ENCODE assay signal across 21 mouse cellular contexts in the genomic region with DNA sequence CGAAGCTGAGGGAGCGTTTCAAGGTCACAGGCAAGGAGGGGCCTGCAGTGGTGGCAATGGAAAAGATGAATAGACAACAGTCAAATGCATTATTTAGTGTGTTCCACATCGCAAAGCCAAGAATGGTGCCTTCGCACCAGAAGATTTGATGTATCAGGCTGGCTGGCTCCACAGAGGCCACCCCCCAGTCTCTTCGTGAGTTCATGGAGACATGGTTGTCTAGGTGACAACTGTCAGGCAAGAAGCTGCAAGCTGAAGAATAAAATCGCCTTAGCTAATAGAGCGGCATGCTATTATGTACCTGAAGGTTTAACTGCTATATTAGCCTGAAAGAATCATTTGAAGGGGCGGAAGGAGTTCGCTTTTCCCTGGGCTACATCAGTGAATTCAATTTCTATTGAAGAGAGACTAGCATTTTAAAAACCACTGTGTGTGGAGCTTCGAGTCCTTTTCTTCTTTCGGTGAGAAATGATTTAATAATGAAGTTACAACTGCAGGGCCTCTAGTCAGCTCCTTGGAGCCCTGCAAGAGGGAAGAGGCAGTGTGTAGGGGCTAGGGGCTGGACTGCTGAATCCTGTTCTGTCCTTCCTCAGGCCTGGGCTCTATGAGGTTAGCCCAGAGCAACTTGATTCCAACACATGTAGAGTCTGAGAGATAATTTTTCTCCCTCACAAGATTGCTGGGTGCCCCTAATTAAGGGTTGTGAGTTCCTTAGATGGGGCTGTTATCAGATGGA.
DNase-seq lines count a peak whose midpoint lies in the region; ATAC-seq and TF ChIP-seq lines count a peak whose summit lies in the region.
"Had no signal": no experiment of that assay in that cellular context is flagged by ENCODE, and none has a peak within 500 bp of the region (broad histone marks: within the 10 kb centered on the region; RNA-seq: fewer than 3 reads in every experiment).

No protein-coding gene starts in this region.

- no peak overlapping the region for H3K4me3 ChIP-seq in hindbrain, postnatal 0 days (ENCODE audit: low read length)
- no peak overlapping the region for H3K4me3 ChIP-seq in midbrain, embryonic 15.5 days
- H3K4me3 ChIP-seq: heart, adult 2 months; heart, embryonic 15.5 days; kidney, embryonic 15.5 days; limb, embryonic 15.5 days had no signal

- 46% methylated on average over 11 of the region's 11 CpGs for WGBS in hindbrain, postnatal 0 days
- WGBS in midbrain, embryonic 15.5 days, result 37% methylated on average over 11 of the region's 11 CpGs

- H3K4me1 ChIP-seq in hindbrain, postnatal 0 days (ENCODE audit: insufficient read depth, low read length), result no peaks in the 10 kb centered on the region
- 0 out of 2 replicates have a peak, but pooled peaks cover 5% of the 10 kb centered on the region for H3K4me1 ChIP-seq in midbrain, embryonic 15.5 days
- H3K4me1 ChIP-seq: heart, embryonic 15.5 days; kidney, embryonic 15.5 days; limb, embryonic 15.5 days had no signal

- no peaks in the 10 kb centered on the region for H3K36me3 ChIP-seq in hindbrain, postnatal 0 days (ENCODE audit: insufficient read depth, low read length)
- no peaks in the 10 kb centered on the region for H3K36me3 ChIP-seq in midbrain, embryonic 15.5 days (replicated peaks)
- H3K36me3 ChIP-seq: heart, embryonic 15.5 days; kidney, embryonic 15.5 days; limb, embryonic 15.5 days had no signal

- ATAC-seq in hindbrain, postnatal 0 days, result peak; percentile 53; the same call in 1 of the 2 replicates
- peak; percentile 66; the same call in 1 of the 2 replicates for ATAC-seq in midbrain, embryonic 15.5 days (replicated peaks)
- ATAC-seq: intestine, embryonic 16.5 days; lung, postnatal 0 days had no signal

- no peak for TF ChIP-seq CTCF in hindbrain, postnatal 0 days (IDR thresholded peaks at IDR 0.05; ENCODE audit: low read depth)

- no peak overlapping the region for H3K9ac ChIP-seq in hindbrain, postnatal 0 days (replicated peaks; ENCODE audit: low read length)
- H3K9ac ChIP-seq in midbrain, embryonic 15.5 days, result no peak overlapping the region
- H3K9ac ChIP-seq: heart, embryonic 15.5 days; kidney, embryonic 15.5 days; limb, embryonic 15.5 days had no signal

- no peaks in the 10 kb centered on the region for H3K27me3 ChIP-seq in hindbrain, postnatal 0 days (ENCODE audit: insufficient read depth, low read length)
- no peaks in the 10 kb centered on the region for H3K27me3 ChIP-seq in midbrain, embryonic 15.5 days (replicated peaks)
- H3K27me3 ChIP-seq: heart, embryonic 15.5 days; limb, embryonic 15.5 days had no signal

- H3K9me3 ChIP-seq in hindbrain, postnatal 0 days (ENCODE audit: low read length), result no peaks in the 10 kb centered on the region
- H3K9me3 ChIP-seq in midbrain, embryonic 15.5 days, result no peaks in the 10 kb centered on the region
- H3K9me3 ChIP-seq: heart, embryonic 15.5 days; kidney, embryonic 15.5 days; limb, embryonic 15.5 days had no signal

- peak overlapping the region; percentile 51; the same call in 1 of the 2 replicates for H3K27ac ChIP-seq in hindbrain, postnatal 0 days
- H3K27ac ChIP-seq in midbrain, embryonic 15.5 days, result peak overlapping the region; percentile 56
- H3K27ac ChIP-seq: heart, adult 2 months; heart, embryonic 15.5 days; kidney, embryonic 15.5 days; limb, embryonic 15.5 days had no signal

- DNase-seq in embryo, embryonic 11 days, result peak; percentile 2
- DNase-seq in embryo, embryonic 10.5 days (ENCODE audit: low spot score), result no peak
- DNase-seq in brain, adult 2 months (ENCODE audit: low read depth, low spot score), result peak; percentile 8
- peak; percentile 18 for DNase-seq in hindbrain, postnatal 0 days (ENCODE audit: low spot score)
- no peak for DNase-seq in thymus, postnatal 14 days
- DNase-seq in frontal cortex, postnatal 14 days (ENCODE audit: low spot score in 2 of 2), result no peak
- no peak for DNase-seq in cerebellum, postnatal 25 days
- DNase-seq: adrenal gland, adult 2 months; cerebellum, adult 9-11 months; gastrocnemius, postnatal 25 days; heart, adult 2 months; heart, postnatal 4 days; kidney, postnatal 4 days; layer of hippocampus, postnatal 36 days; thymus, postnatal 4 days had no signal

- no peak overlapping the region for H3K4me2 ChIP-seq in hindbrain, postnatal 0 days (ENCODE audit: low read depth, low read length)
- H3K4me2 ChIP-seq in midbrain, embryonic 15.5 days, result no peak overlapping the region
- H3K4me2 ChIP-seq: heart, embryonic 15.5 days; kidney, embryonic 15.5 days; limb, embryonic 15.5 days had no signal

Comparison
In these comparisons a context has a peak if more than half of its experiments do, and no peak if none do; other contexts are left out.
1. DNase-seq: peak in embryo, embryonic 11 days (single experiment), brain, adult 2 months (single experiment) and hindbrain, postnatal 0 days (single experiment); none in embryo, embryonic 10.5 days (single experiment), thymus, postnatal 14 days (single experiment), frontal cortex, postnatal 14 days (0 of 2) and cerebellum, postnatal 25 days (0 of 2).